Mouse (Mus musculus): Measurements from ENCODE around the gene Ptma. TPM values are rescaled to one million over a fixed set of nuclear protein-coding genes. Genes with fewer than 3 reads are reported as not detected.

Ptma gene
- polyA plus RNA-seq, 1 experiment from 2014 or later = 1,651 TPM

DNA sequence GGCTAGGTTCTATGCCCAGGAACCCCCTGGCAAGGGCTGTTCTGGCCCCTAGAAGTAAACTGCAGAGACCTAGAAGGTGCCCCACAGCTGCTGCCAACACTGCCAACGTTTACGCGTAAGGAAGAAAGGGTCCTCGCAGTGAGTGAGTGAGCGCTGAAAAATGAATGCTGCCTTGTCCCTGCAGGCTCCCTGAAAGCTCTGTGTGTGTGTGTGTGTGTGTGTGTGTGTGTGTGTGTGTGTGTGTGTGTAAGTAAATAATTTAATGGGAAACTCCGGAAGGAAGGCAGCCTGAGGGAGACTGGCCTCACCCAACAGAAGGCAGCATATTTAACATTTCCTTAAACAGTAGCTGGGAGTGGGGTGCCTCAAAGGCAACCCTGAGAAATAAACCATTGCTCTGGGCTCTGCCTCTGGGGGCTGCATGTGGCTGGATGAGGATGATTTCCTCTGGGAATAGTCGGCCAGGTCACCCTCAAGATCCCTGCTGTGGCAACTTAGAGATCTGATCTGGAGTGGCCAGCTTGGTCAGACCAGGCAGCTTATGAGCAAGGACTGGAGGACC, 34.9 kb upstream of the Ptma start:
- H3K9ac ChIP-seq (replicated peaks; ENCODE audit: low read depth, low read length) = no peak overlapping the region
- no peak overlapping the region for H3K4me3 ChIP-seq (ENCODE audit: low read depth, low read length)
- no peaks in the 10 kb centered on the region for H3K36me3 ChIP-seq (ENCODE audit: control insufficient read depth, insufficient read depth, low read length)
- no peak overlapping the region for H3K4me2 ChIP-seq (ENCODE audit: low read depth, low read length)
- peak overlapping the region; percentile 64 for H3K27ac ChIP-seq (ENCODE audit: low read depth, low read length)
- H3K4me1 ChIP-seq (ENCODE audit: control insufficient read depth, insufficient read depth, low read length) = peaks cover 8% of the 10 kb centered on the region
- H3K27me3 ChIP-seq (ENCODE audit: control insufficient read depth, insufficient read depth, low read length) = no peaks in the 10 kb centered on the region
- ATAC-seq (ENCODE audit: low read depth) = no peak
- WGBS = 36% methylated on average over 7 of the region's 7 CpGs
- no peaks in the 10 kb centered on the region for H3K9me3 ChIP-seq (ENCODE audit: control insufficient read depth, low read length)

DNA sequence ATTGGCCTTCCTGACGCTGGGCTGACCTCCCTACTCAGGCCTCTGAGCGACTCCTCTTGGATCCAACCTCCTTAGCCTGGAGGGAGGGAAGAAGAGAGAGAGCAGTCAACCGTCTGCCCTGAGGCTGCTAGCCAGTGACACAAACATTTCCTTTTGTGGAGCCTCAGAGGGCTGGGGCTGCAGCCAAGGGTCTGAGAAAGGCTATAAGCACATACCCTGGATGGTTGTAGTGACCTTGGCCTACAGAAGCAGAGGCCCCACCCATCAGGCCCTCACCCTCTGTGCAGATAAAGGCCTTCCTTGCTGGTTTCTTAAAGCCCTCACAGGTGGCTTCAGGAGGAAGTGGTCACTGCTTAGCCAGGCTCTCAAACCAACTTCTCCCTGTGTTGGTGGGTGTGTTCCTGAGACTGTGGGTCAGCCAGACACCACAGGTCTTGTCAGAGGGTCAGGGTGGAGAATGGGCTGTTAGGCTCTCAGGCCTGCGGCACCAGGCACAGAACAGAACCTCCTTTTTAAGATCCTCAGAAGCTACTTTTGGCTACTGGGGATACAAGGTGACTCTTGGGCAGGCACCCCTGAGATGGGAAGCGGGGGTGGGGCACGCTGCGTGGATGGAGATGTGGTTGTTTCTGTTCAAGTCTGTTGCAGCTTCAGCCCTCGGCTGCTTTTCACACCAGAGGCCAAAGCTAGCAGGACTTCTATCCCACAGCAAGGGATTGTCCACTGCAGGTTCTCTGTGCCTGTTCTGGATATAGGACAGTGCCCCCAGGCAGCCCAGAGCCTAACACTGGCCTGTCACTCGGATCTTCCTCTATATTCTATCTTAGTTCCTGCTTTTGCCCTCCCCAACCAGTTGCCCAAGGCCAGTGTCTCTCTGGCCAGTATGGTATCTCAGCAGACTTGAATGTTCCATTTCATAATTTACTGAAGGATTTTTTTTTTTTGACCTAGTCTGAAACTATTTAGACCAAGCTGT, 34.1 kb upstream of the Ptma start:
- Histone ChIP-seq H3K27ac (ENCODE audit: low read depth, low read length) (peak overlapping the region; percentile 36; the same call in 1 of the 2 replicates), H3K36me3 (ENCODE audit: control insufficient read depth, insufficient read depth, low read length) (no peaks in the 10 kb centered on the region), H3K9me3 (ENCODE audit: control insufficient read depth, low read length) (no peaks in the 10 kb centered on the region), H3K4me1 (ENCODE audit: control insufficient read depth, insufficient read depth, low read length) (peaks cover 8% of the 10 kb centered on the region), H3K27me3 (ENCODE audit: control insufficient read depth, insufficient read depth, low read length) (no peaks in the 10 kb centered on the region), H3K4me2 (ENCODE audit: low read depth, low read length) (no peak overlapping the region), H3K4me3 (ENCODE audit: low read depth, low read length) (no peak overlapping the region), H3K9ac (replicated peaks; ENCODE audit: low read depth, low read length) (no peak overlapping the region)
- no peak for ATAC-seq (ENCODE audit: low read depth)
- 76% methylated on average over 9 of the region's 9 CpGs for WGBS

- no peak for ATAC-seq (ENCODE audit: low read depth)
- H3K4me3 ChIP-seq (ENCODE audit: low read depth, low read length) = no peak overlapping the region
- H3K36me3 ChIP-seq (ENCODE audit: control insufficient read depth, insufficient read depth, low read length) = no peaks in the 10 kb centered on the region
- no peak overlapping the region for H3K9ac ChIP-seq (replicated peaks; ENCODE audit: low read depth, low read length)
- no peak overlapping the region for H3K27ac ChIP-seq (ENCODE audit: low read depth, low read length)
- no peaks in the 10 kb centered on the region for H3K27me3 ChIP-seq (ENCODE audit: control insufficient read depth, insufficient read depth, low read length)
- H3K4me2 ChIP-seq (ENCODE audit: low read depth, low read length) = no peak overlapping the region
- H3K9me3 ChIP-seq (ENCODE audit: control insufficient read depth, low read length) = no peaks in the 10 kb centered on the region
- peaks cover 6% of the 10 kb centered on the region; the same call in 1 of the 2 replicates for H3K4me1 ChIP-seq (ENCODE audit: control insufficient read depth, insufficient read depth, low read length)
- WGBS = 85% methylated on average over 3 of the region's 3 CpGs
Observed at GRCm38 (mm10) chr1:86493783-86494182, 32.7 kb upstream of the Ptma start.

GRCm38 (mm10) chr1:86496340-86496739, 30.2 kb upstream of the Ptma start:
- Histone ChIP-seq H3K27me3 (ENCODE audit: control insufficient read depth, insufficient read depth, low read length) (no peaks in the 10 kb centered on the region), H3K9ac (replicated peaks; ENCODE audit: low read depth, low read length) (no peak overlapping the region), H3K4me1 (ENCODE audit: control insufficient read depth, insufficient read depth, low read length) (0 out of 2 replicates have a peak, but pooled peaks cover 6% of the 10 kb centered on the region), H3K36me3 (ENCODE audit: control insufficient read depth, insufficient read depth, low read length) (no peaks in the 10 kb centered on the region), H3K4me3 (ENCODE audit: low read depth, low read length) (no peak overlapping the region), H3K4me2 (ENCODE audit: low read depth, low read length) (no peak overlapping the region), H3K9me3 (ENCODE audit: control insufficient read depth, low read length) (no peaks in the 10 kb centered on the region), H3K27ac (ENCODE audit: low read depth, low read length) (no peak overlapping the region)
- 88% methylated on average over 4 of the region's 4 CpGs for WGBS
- ATAC-seq (ENCODE audit: low read depth) = no peak

DNA sequence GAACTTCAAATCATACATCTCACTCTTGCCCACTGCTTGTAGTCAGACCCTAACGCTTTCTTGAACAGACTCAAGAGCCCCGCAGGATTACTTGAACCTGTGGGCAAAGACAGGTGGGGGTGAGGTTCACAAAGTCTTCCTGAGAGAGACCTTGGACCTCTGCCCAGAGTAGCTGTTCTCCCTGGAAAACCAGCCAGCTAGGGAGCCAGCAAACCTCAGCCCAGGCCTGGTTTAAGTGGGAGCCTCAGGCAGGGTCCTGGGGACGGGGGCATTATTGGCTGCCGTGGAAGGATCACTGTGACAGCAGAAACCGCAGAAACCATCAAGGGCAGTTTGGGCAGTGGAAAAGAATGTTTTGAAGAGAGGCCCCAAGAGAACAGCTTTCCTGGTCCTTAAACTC, 29.2 kb upstream of the Ptma start:
- Histone ChIP-seq H3K4me1 (ENCODE audit: control insufficient read depth, insufficient read depth, low read length) (peaks cover 13% of the 10 kb centered on the region; the same call in 1 of the 2 replicates), H3K9me3 (ENCODE audit: control insufficient read depth, low read length) (no peaks in the 10 kb centered on the region), H3K27me3 (ENCODE audit: control insufficient read depth, insufficient read depth, low read length) (no peaks in the 10 kb centered on the region), H3K4me3 (ENCODE audit: low read depth, low read length) (no peak overlapping the region), H3K36me3 (ENCODE audit: control insufficient read depth, insufficient read depth, low read length) (no peaks in the 10 kb centered on the region), H3K4me2 (ENCODE audit: low read depth, low read length) (no peak overlapping the region), H3K27ac (ENCODE audit: low read depth, low read length) (no peak overlapping the region), H3K9ac (replicated peaks; ENCODE audit: low read depth, low read length) (no peak overlapping the region)
- ATAC-seq (ENCODE audit: low read depth) = no peak
- WGBS = 83% methylated on average over 5 of the region's 5 CpGs

GRCm38 (mm10) chr1:86497986-86498385, 28.5 kb upstream of the Ptma start:
- Histone ChIP-seq H3K9ac (replicated peaks; ENCODE audit: low read depth, low read length) (no peak overlapping the region), H3K4me1 (ENCODE audit: control insufficient read depth, insufficient read depth, low read length) (peaks cover 18% of the 10 kb centered on the region; the same call in 1 of the 2 replicates), H3K36me3 (ENCODE audit: control insufficient read depth, insufficient read depth, low read length) (no peaks in the 10 kb centered on the region), H3K27ac (ENCODE audit: low read depth, low read length) (no peak overlapping the region; the same call in 1 of the 2 replicates), H3K9me3 (ENCODE audit: control insufficient read depth, low read length) (no peaks in the 10 kb centered on the region), H3K4me2 (ENCODE audit: low read depth, low read length) (no peak overlapping the region), H3K27me3 (ENCODE audit: control insufficient read depth, insufficient read depth, low read length) (no peaks in the 10 kb centered on the region), H3K4me3 (ENCODE audit: low read depth, low read length) (no peak overlapping the region)
- 28% methylated on average over 3 of the region's 3 CpGs for WGBS
- ATAC-seq (ENCODE audit: low read depth) = no peak

DNA sequence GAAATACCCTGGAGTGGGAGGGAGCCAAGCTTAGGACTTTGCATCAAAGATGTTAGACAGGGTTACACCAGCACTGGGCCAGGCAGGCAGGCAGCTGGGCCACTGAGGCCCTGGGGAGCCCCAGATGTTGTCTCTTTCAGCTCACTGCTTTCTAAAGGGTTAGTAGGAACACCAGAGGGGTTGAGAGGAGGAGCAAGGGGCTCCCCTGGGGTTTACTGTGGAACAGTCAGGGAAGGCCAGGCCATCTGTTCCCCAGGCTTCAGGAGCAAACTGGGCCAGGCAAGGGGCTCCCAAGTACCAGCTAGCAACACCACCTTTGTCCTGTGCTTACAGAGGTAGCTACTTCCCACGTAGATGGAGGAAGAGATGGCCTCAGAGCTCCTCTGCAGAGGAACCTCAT, 27.9 kb upstream of the Ptma start:
- H3K4me2 ChIP-seq (ENCODE audit: low read depth, low read length) = no peak overlapping the region
- H3K4me1 ChIP-seq (ENCODE audit: control insufficient read depth, insufficient read depth, low read length) = peaks cover 24% of the 10 kb centered on the region; the same call in 1 of the 2 replicates
- WGBS = 13% methylated on average over 1 of the region's 1 CpGs
- H3K36me3 ChIP-seq (ENCODE audit: control insufficient read depth, insufficient read depth, low read length) = no peaks in the 10 kb centered on the region
- no peak overlapping the region for H3K4me3 ChIP-seq (ENCODE audit: low read depth, low read length)
- H3K9me3 ChIP-seq (ENCODE audit: control insufficient read depth, low read length) = no peaks in the 10 kb centered on the region
- 0 out of 2 replicates have a peak, but pooled peaks have one; percentile 30 for ATAC-seq (ENCODE audit: low read depth)
- 0 out of 2 replicates have a peak overlapping the region, but pooled peaks have one; percentile 8 for H3K27ac ChIP-seq (ENCODE audit: low read depth, low read length)
- no peaks in the 10 kb centered on the region for H3K27me3 ChIP-seq (ENCODE audit: control insufficient read depth, insufficient read depth, low read length)
- no peak overlapping the region for H3K9ac ChIP-seq (replicated peaks; ENCODE audit: low read depth, low read length)

DNA sequence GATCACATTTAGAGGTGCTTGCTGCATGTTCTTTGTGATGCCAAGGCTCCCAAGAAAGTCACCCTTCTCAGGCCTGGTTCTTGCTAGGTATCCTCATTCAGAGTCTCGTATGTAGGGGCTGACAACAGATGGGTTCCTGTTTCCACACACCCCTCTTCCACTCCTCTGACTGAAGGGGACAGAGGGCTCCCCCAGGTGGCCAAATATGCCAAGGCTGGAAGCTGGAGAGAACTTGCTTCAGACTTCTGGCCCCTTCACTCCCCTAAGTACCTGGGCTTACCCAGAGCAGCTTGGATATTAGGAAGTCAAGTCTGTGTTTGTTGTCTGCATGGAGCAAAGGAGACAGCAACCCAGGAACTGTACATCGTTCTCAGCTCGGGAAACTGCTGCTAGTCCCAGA, 26.6 kb upstream of the Ptma start:
- Histone ChIP-seq H3K27ac (ENCODE audit: low read depth, low read length) (no peak overlapping the region), H3K4me3 (ENCODE audit: low read depth, low read length) (no peak overlapping the region), H3K9ac (replicated peaks; ENCODE audit: low read depth, low read length) (no peak overlapping the region), H3K27me3 (ENCODE audit: control insufficient read depth, insufficient read depth, low read length) (no peaks in the 10 kb centered on the region), H3K4me1 (ENCODE audit: control insufficient read depth, insufficient read depth, low read length) (peaks cover 26% of the 10 kb centered on the region; the same call in 1 of the 2 replicates), H3K4me2 (ENCODE audit: low read depth, low read length) (no peak overlapping the region), H3K9me3 (ENCODE audit: control insufficient read depth, low read length) (no peaks in the 10 kb centered on the region), H3K36me3 (ENCODE audit: control insufficient read depth, insufficient read depth, low read length) (no peaks in the 10 kb centered on the region)
- no peak for ATAC-seq (ENCODE audit: low read depth)
- WGBS = 35% methylated on average over 3 of the region's 3 CpGs

DNA sequence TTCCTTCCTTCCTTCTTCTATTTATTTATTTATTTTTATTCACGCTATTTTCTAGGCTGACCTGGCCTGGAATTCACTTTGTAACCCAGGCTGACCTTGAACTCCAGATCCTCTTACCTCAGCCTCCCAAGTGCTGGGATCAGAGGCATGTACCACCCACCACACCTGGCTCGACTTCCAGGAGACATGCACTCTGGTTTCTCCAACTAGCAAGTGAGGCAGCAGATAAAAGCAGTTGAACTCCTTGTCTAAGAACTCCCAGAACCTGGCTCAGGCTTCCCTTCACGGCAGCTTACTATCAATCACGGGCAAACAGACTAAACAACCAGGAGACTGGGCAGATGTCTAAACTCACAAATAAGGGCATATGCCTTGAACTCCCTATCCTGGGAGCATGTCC, 25.8 kb upstream of the Ptma start:
- Histone ChIP-seq H3K36me3 (ENCODE audit: control insufficient read depth, insufficient read depth, low read length) (no peaks in the 10 kb centered on the region), H3K9me3 (ENCODE audit: control insufficient read depth, low read length) (no peaks in the 10 kb centered on the region), H3K4me3 (ENCODE audit: low read depth, low read length) (no peak overlapping the region), H3K27me3 (ENCODE audit: control insufficient read depth, insufficient read depth, low read length) (no peaks in the 10 kb centered on the region), H3K4me2 (ENCODE audit: low read depth, low read length) (no peak overlapping the region), H3K4me1 (ENCODE audit: control insufficient read depth, insufficient read depth, low read length) (peaks cover 34% of the 10 kb centered on the region), H3K9ac (replicated peaks; ENCODE audit: low read depth, low read length) (no peak overlapping the region), H3K27ac (ENCODE audit: low read depth, low read length) (no peak overlapping the region)
- WGBS = 73% methylated on average over 4 of the region's 4 CpGs
- ATAC-seq (ENCODE audit: low read depth) = no peak
